Mouse (Mus musculus) heart, postnatal 25 days (tissue): ENCODE results near the gene Mars. TPM values are rescaled to one million over a fixed set of nuclear protein-coding genes. Genes with fewer than 3 reads are reported as not detected.

Experiments used
- DNase-seq: peaks from one replicate; pipeline ENCODE4 v3.0.0; 2022; ENCODE audit warnings: low spot score
- intact Hi-C: fragments of 180-260 bp; cut with DNase I; formaldehyde crosslinking; loops from one replicate; pipeline ENCODE4 v1.15.1; 2025
- total RNA-seq, 2 experiments: library from RNA; stranded (reverse); gene quantifications; 2 replicates each; pipeline ENCODE4 v1.2.3; 2021

Gene Mars
- 10 to 100 TPM; 37.9 to 38.9 TPM for total RNA-seq

GRCm38 (mm10) chr10:127311476-127312355 is at the start of gene Mars:
Gene Mars (minus strand): TSS chr10:127311786.
- peak; percentile 89 for DNase-seq
- intact Hi-C loops: loop anchor here (2.0 kb wide), 1 partner anchor 45 kb away; the partner anchor contains the start of gene Dctn2

GRCm38 (mm10) chr10:127360714-127361113 is 49.1 kb upstream of the Mars start:
- intact Hi-C loops: no loop called here
- no peak for DNase-seq

- intact Hi-C loops: no loop called here
- no peak for DNase-seq
These were observed 43.8 kb upstream of the Mars start for GRCm38 (mm10) chr10:127355336-127355735.

- intact Hi-C loops: loop anchor here (5.0 kb wide), 1 partner anchor 83 kb away; no protein-coding TSS in a partner anchor
These were observed 42.6 kb upstream of the Mars start, which contains the start of gene Inhbe for GRCm38 (mm10) chr10:127353909-127354895. Gene Inhbe (minus strand): TSS chr10:127354411.

GRCm38 (mm10) chr10:127352766-127353165 is 41.2 kb upstream of the Mars start:
- intact Hi-C loops: loop anchor here (5.0 kb wide), 1 partner anchor 85 kb away; no protein-coding TSS in a partner anchor
- no peak for DNase-seq

More at GRCm38 (mm10) chr10:127353909-127354895, 42.6 kb upstream of the Mars start, which contains the start of gene Inhbe:
- DNase-seq: no peak

- intact Hi-C loops: loop anchor here (5.0 kb wide), 1 partner anchor 85 kb away; no protein-coding TSS in a partner anchor
- DNase-seq: no peak
These were observed 40.6 kb upstream of the Mars start for GRCm38 (mm10) chr10:127352187-127352586.

- DNase-seq: no peak
- intact Hi-C loops: loop anchor here (5.0 kb wide), 1 partner anchor 86 kb away; no protein-coding TSS in a partner anchor
These were observed 40.1 kb upstream of the Mars start for GRCm38 (mm10) chr10:127351719-127352118.

- intact Hi-C loops: loop anchor here (5.0 kb wide), 1 partner anchor 86 kb away; no protein-coding TSS in a partner anchor
- DNase-seq: no peak
These were observed 39.7 kb upstream of the Mars start for GRCm38 (mm10) chr10:127351285-127351595.

- intact Hi-C loops: loop anchor here (5.0 kb wide), 1 partner anchor 87 kb away; no protein-coding TSS in a partner anchor
- DNase-seq: no peak
These were observed 39.2 kb upstream of the Mars start for GRCm38 (mm10) chr10:127350594-127351284.

GRCm38 (mm10) chr10:127349810-127350209 is 38.2 kb upstream of the Mars start:
- intact Hi-C loops: loop anchor here (5.0 kb wide), 1 partner anchor 87 kb away; no protein-coding TSS in a partner anchor
- no peak for DNase-seq

GRCm38 (mm10) chr10:127348957-127349356 is 37.4 kb upstream of the Mars start:
- no peak for DNase-seq
- intact Hi-C loops: no loop called here

- intact Hi-C loops: no loop called here
- no peak for DNase-seq
These were observed 34.6 kb upstream of the Mars start for GRCm38 (mm10) chr10:127346173-127346572.

GRCm38 (mm10) chr10:127343029-127343428 is 31.4 kb upstream of the Mars start:
- DNase-seq: no peak
- intact Hi-C loops: no loop called here

GRCm38 (mm10) chr10:127341891-127342639 is 30.5 kb upstream of the Mars start, which contains the start of gene Gli1:
Gene Gli1 (minus strand): TSS chr10:127341974.
- peak; percentile 64 for DNase-seq
- intact Hi-C loops: no loop called here

- no peak for DNase-seq
- intact Hi-C loops: no loop called here
These were observed 29.7 kb upstream of the Mars start for GRCm38 (mm10) chr10:127341360-127341690.

- DNase-seq: no peak
- intact Hi-C loops: no loop called here
These were observed 29.2 kb upstream of the Mars start for GRCm38 (mm10) chr10:127340577-127341359.

GRCm38 (mm10) chr10:127339683-127340576 is 28.3 kb upstream of the Mars start:
- intact Hi-C loops: no loop called here
- DNase-seq: no peak
